Mouse (Mus musculus): Measurements from ENCODE around the gene Fam208a. TPM values are rescaled to one million over a fixed set of nuclear protein-coding genes. Genes with fewer than 3 reads are reported as not detected.

Gene Fam208a
- polyA plus RNA-seq, 1 experiment from 2014 or later = 12.5 TPM

DNA sequence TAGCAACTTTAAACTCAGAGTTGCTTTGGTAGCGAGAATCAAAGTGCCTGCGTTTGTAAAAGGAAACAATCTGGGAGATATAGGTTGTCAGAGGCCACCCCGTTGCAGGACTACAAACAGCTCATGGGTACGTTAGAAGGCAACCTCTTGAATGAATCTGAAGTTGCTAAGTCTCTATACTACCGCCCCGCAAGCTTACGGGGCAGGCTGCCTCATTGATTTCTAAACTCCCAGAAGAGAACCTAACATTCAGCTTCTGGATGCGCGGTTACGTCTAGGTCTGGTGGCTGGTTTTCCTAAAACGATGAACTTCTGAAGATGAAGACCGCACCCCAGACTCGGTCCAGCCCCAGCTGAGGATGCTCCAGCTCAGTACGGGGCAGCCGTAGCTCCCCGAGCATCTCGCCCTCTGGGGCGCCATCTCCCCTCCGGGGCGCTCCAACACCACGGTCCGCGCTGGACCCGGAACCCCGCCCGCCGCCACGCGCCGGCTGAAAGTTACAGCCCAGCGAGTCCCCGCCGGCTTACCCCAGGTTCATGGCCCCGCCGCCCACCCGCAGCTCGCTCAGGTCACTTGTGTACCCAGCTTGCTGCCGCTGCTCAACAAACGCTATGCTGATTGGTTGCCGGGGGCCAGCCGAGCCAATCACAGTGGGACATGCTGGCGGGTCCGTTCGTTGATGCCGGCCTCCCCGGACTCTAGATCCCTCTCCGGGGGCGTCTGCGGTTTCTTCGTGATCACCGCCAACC lies 79.4 kb downstream of the Fam208a start, which contains the start of gene Ccdc66:
Gene Ccdc66 (minus strand): TSS at position 567 of the 750 bp plus-strand sequence.
- peak within 1 kb of the TSS; percentile 60 for H3K9ac ChIP-seq
- WGBS = under 1% methylated on average over 51 of the region's 51 CpGs
- no peaks in the 10 kb centered on the region for H3K27me3 ChIP-seq
- H3K4me1 ChIP-seq = peaks cover 3% of the 10 kb centered on the region
- H3K9me3 ChIP-seq = no peaks in the 10 kb centered on the region
- H3K36me3 ChIP-seq = 0 out of 2 replicates have a peak, but pooled peaks cover 6% of the 10 kb centered on the region
- peak; percentile 90 for ATAC-seq (ENCODE audit: insufficient number of reproducible peaks, low FRiP score, low TSS enrichment, low read depth)
- peak within 1 kb of the TSS; percentile 79 for H3K4me3 ChIP-seq
- H3K4me2 ChIP-seq = peak within 1 kb of the TSS; percentile 53
- peak within 1 kb of the TSS; percentile 65; the same call in 1 of the 2 replicates for H3K27ac ChIP-seq

DNA sequence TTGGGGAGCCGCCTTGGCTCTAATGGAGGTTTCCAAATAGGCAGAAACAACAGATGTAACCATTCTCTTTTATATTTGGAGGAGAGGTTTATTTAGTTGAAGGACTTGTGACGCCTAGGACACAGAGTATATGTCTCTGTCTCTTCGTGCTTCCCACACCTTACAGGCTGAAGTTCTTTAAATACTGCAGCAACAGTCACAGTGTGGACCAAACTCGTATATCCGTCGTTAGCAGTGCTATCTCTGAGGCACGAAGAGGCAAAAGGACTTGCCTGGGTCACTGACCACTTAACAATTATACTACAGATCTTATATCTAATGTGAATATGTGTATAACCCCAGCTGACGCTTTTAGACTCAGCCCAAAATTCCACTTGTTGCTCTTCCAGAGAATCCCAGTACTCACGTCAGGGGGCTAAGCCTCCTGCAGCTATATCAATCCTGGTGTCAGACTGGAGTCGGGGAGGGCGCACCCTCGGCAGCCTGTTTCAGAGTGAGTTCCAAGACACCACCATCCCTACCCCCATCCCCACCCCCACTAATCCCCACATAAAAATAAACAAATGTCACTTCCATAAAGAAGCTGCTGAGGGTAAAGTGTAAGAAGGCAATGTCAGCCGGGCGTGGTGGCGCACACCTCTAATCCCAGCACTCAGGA lies 80.1 kb downstream of the Fam208a start:
- H3K27me3 ChIP-seq = no peaks in the 10 kb centered on the region
- no peaks in the 10 kb centered on the region for H3K9me3 ChIP-seq
- H3K36me3 ChIP-seq = 0 out of 2 replicates have a peak, but pooled peaks cover 6% of the 10 kb centered on the region
- H3K9ac ChIP-seq = peak overlapping the region; percentile 60; the same call in 1 of the 2 replicates
- ATAC-seq (ENCODE audit: insufficient number of reproducible peaks, low FRiP score, low TSS enrichment, low read depth) = 0 out of 2 replicates have a peak, but pooled peaks have one; percentile 26
- WGBS = 28% methylated on average over 15 of the region's 15 CpGs
- peak overlapping the region; percentile 79 for H3K4me3 ChIP-seq
- H3K27ac ChIP-seq = peak overlapping the region; percentile 65; the same call in 1 of the 2 replicates
- H3K4me1 ChIP-seq = peaks cover 3% of the 10 kb centered on the region
- peak overlapping the region; percentile 53 for H3K4me2 ChIP-seq

DNA sequence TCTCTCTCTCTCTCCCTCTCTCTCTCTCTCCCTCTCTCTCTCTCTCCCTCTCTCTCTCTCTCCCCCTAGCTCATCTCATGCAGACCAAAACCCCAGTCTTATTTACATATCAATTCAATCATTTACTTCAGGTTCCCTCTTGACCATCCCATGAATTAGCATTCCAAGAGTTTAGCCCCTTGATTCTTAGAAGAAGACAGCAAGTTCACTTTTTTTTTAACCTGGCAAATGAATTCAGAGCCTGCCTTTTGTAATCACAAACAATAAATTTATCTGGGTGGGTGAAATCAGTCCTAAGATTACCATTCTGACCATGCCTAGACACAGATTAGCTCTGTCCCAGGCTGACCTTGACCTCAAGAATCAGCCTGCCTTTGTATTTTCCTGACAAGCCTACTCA lies 95.9 kb downstream of the Fam208a start:
- H3K9me3 ChIP-seq = no peaks in the 10 kb centered on the region
- no peaks in the 10 kb centered on the region for H3K27me3 ChIP-seq
- H3K9ac ChIP-seq = no peak overlapping the region
- H3K36me3 ChIP-seq = no peaks in the 10 kb centered on the region
- H3K27ac ChIP-seq = no peak overlapping the region
- no peak for ATAC-seq (ENCODE audit: insufficient number of reproducible peaks, low FRiP score, low TSS enrichment, low read depth)
- no peak overlapping the region for H3K4me2 ChIP-seq
- H3K4me3 ChIP-seq = no peak overlapping the region
- H3K4me1 ChIP-seq = no peaks in the 10 kb centered on the region

Small RNA genes lying within 50 kb of the gene (microRNA-seq; reads per million reads assigned to microRNA genes)
- not detected for gene Gm23633

Other genes with a start within 250 kb of the Fam208a start
- gene Ccdc66, start 79.6 kb downstream of the Fam208a start, polyA plus RNA-seq (2015; fragmentation: Nextera tagmentation; extraction: Ambion mirVana) = 11.1 and 11.2 TPM in 2 replicates
- gene Erc2, start 193.6 kb downstream of the Fam208a start, polyA plus RNA-seq (2015; fragmentation: Nextera tagmentation; extraction: Ambion mirVana) = 5.3 and 6.1 TPM in 2 replicates